Mouse (Mus musculus) embryonic facial prominence, embryonic 13.5 days (tissue): ENCODE measurements at regions not wholly inside any gene's neighbourhood (a gene's known extent, or its start where the extent isn't known, plus 50 kb on each side); places are given as distances from the start of the nearest gene placed in this dataset.

Experiments
- ATAC-seq: fragments of 200-750 bp; cut with Nextera tagmentation; 2 replicates; pipeline ENCODE4 v1.8.0; 2017; ENCODE audit warnings: low read depth; ENCODE audit not compliant: insufficient number of reproducible peaks, insufficient read depth, low FRiP score, low TSS enrichment
- H3K27ac ChIP-seq: fragments of 300-500 bp; sonication (generic); 2 replicates; pipeline ENCODE4 v1.5.1; 2015; ENCODE audit warnings: moderate library complexity, mild to moderate bottlenecking, inconsistent platforms
- H3K27me3 ChIP-seq: fragments of 300-500 bp; sonication (generic); 2 replicates; pipeline ENCODE4 v1.6.1; 2015; ENCODE audit warnings: mild to moderate bottlenecking, inconsistent platforms
- H3K36me3 ChIP-seq: fragments of 300-500 bp; sonication (generic); 2 replicates; pipeline ENCODE4 v1.6.1; 2015; ENCODE audit warnings: mild to moderate bottlenecking, inconsistent platforms
- H3K4me1 ChIP-seq: fragments of 300-500 bp; sonication (generic); 2 replicates; pipeline ENCODE4 v1.6.1; 2015; ENCODE audit warnings: inconsistent platforms
- H3K4me2 ChIP-seq: fragments of 300-500 bp; sonication (generic); 2 replicates; pipeline ENCODE4 v1.6.1; 2015; ENCODE audit warnings: moderate library complexity, mild to moderate bottlenecking, inconsistent platforms
- H3K4me3 ChIP-seq: fragments of 300-500 bp; sonication (generic); 2 replicates; pipeline ENCODE4 v1.5.1; 2015; ENCODE audit warnings: mild to moderate bottlenecking, inconsistent platforms
- H3K9ac ChIP-seq: fragments of 300-500 bp; sonication (generic); 2 replicates; pipeline ENCODE4 v1.6.1; 2015; ENCODE audit warnings: mild to moderate bottlenecking, inconsistent platforms
- H3K9me3 ChIP-seq: fragments of 300-500 bp; sonication (generic); 2 replicates; pipeline ENCODE4 v1.6.1; 2016; ENCODE audit warnings: inconsistent platforms
- WGBS: fragments of 180-500 bp; shearing (Covaris S2); methylation state at CpG from one replicate; pipeline ENCODE4 v1.1.7; 2015; ENCODE audit warnings: mixed read lengths; 5-methylcytosine and 5-hydroxymethylcytosine counted together

GRCm38 (mm10) chr14:60439106-60439505 lies 66.0 kb downstream of the Amer2 start:
- no peak for ATAC-seq
- Histone ChIP-seq H3K4me2 (no peak overlapping the region), H3K9ac (no peak overlapping the region), H3K27ac (no peak overlapping the region), H3K4me3 (no peak overlapping the region), H3K27me3 (no peaks in the 10 kb centered on the region), H3K9me3 (no peaks in the 10 kb centered on the region), H3K36me3 (no peaks in the 10 kb centered on the region), H3K4me1 (peaks cover 10% of the 10 kb centered on the region)
- WGBS, result 56% methylated on average over 6 of the region's 6 CpGs

GRCm38 (mm10) chr14:60443821-60444551 lies 70.9 kb downstream of the Amer2 start:
- Histone ChIP-seq H3K4me3 (no peak overlapping the region), H3K4me1 (peaks cover 15% of the 10 kb centered on the region), H3K4me2 (no peak overlapping the region), H3K9me3 (no peaks in the 10 kb centered on the region), H3K36me3 (no peaks in the 10 kb centered on the region), H3K27me3 (no peaks in the 10 kb centered on the region), H3K27ac (no peak overlapping the region; the same call in 1 of the 2 replicates), H3K9ac (no peak overlapping the region)
- ATAC-seq, result no peak
- 51% methylated on average over 7 of the region's 7 CpGs for WGBS

GRCm38 (mm10) chr14:60444552-60444937 lies 71.5 kb downstream of the Amer2 start:
- no peak overlapping the region for H3K27ac ChIP-seq
- no peaks in the 10 kb centered on the region for H3K9me3 ChIP-seq
- H3K9ac ChIP-seq, result no peak overlapping the region
- H3K4me3 ChIP-seq, result no peak overlapping the region
- H3K36me3 ChIP-seq, result no peaks in the 10 kb centered on the region
- 68% methylated on average over 3 of the region's 3 CpGs for WGBS
- no peaks in the 10 kb centered on the region for H3K27me3 ChIP-seq
- H3K4me2 ChIP-seq, result no peak overlapping the region
- ATAC-seq, result no peak
- peaks cover 15% of the 10 kb centered on the region for H3K4me1 ChIP-seq

GRCm38 (mm10) chr14:60446037-60446436 lies 73.0 kb downstream of the Amer2 start:
- Histone ChIP-seq H3K27me3 (no peaks in the 10 kb centered on the region), H3K4me3 (no peak overlapping the region), H3K27ac (no peak overlapping the region), H3K9me3 (no peaks in the 10 kb centered on the region), H3K9ac (no peak overlapping the region), H3K4me1 (peaks cover 15% of the 10 kb centered on the region), H3K4me2 (no peak overlapping the region), H3K36me3 (no peaks in the 10 kb centered on the region)
- no peak for ATAC-seq
- WGBS, result 83% methylated on average over 6 of the region's 6 CpGs

- Histone ChIP-seq H3K9me3 (no peaks in the 10 kb centered on the region), H3K4me2 (no peak overlapping the region), H3K27ac (no peak overlapping the region), H3K36me3 (no peaks in the 10 kb centered on the region), H3K27me3 (no peaks in the 10 kb centered on the region), H3K4me1 (no peaks in the 10 kb centered on the region), H3K4me3 (no peak overlapping the region), H3K9ac (no peak overlapping the region)
- 87% methylated on average over 9 of the region's 9 CpGs for WGBS
- ATAC-seq, result no peak
Observed at GRCm38 (mm10) chr14:60451216-60451615, 78.2 kb downstream of the Amer2 start.

- Histone ChIP-seq H3K4me3 (no peak overlapping the region), H3K9ac (no peak overlapping the region), H3K4me1 (no peaks in the 10 kb centered on the region), H3K27ac (no peak overlapping the region), H3K4me2 (no peak overlapping the region), H3K27me3 (no peaks in the 10 kb centered on the region), H3K36me3 (no peaks in the 10 kb centered on the region), H3K9me3 (no peaks in the 10 kb centered on the region)
- no peak for ATAC-seq
- WGBS, result 81% methylated on average over 7 of the region's 7 CpGs
Observed at GRCm38 (mm10) chr14:60451684-60452083, 78.6 kb downstream of the Amer2 start.

- Histone ChIP-seq H3K9ac (no peak overlapping the region), H3K27ac (no peak overlapping the region), H3K4me1 (no peaks in the 10 kb centered on the region), H3K4me2 (no peak overlapping the region), H3K27me3 (no peaks in the 10 kb centered on the region), H3K36me3 (no peaks in the 10 kb centered on the region), H3K4me3 (no peak overlapping the region), H3K9me3 (no peaks in the 10 kb centered on the region; the same call in 1 of the 2 replicates)
- ATAC-seq, result no peak
- WGBS, result 46% methylated on average over 9 of the region's 9 CpGs
Observed at GRCm38 (mm10) chr14:60456767-60457166, 83.7 kb downstream of the Amer2 start.

GRCm38 (mm10) chr14:60484996-60485888 lies 112.2 kb downstream of the Amer2 start:
- WGBS, result under 1% methylated on average over 38 of the region's 38 CpGs
- Histone ChIP-seq H3K4me3 (peak overlapping the region; percentile 45), H3K9ac (peak overlapping the region; percentile 49), H3K4me2 (peak overlapping the region; percentile 86), H3K9me3 (no peaks in the 10 kb centered on the region; the same call in 1 of the 2 replicates), H3K36me3 (no peaks in the 10 kb centered on the region), H3K27ac (no peak overlapping the region), H3K27me3 (peaks cover 31% of the 10 kb centered on the region), H3K4me1 (peaks cover 18% of the 10 kb centered on the region)
- ATAC-seq, result peak; percentile 75

- H3K4me2 ChIP-seq, result peak overlapping the region; percentile 86
- peak; percentile 72; the same call in 1 of the 2 replicates for ATAC-seq
- peak overlapping the region; percentile 45 for H3K4me3 ChIP-seq
- no peak overlapping the region for H3K27ac ChIP-seq
- H3K27me3 ChIP-seq, result peaks cover 31% of the 10 kb centered on the region
- WGBS, result under 1% methylated on average over 5 of the region's 5 CpGs
- peak overlapping the region; percentile 49 for H3K9ac ChIP-seq
- H3K36me3 ChIP-seq, result no peaks in the 10 kb centered on the region
- H3K4me1 ChIP-seq, result peaks cover 18% of the 10 kb centered on the region
- H3K9me3 ChIP-seq, result no peaks in the 10 kb centered on the region; the same call in 1 of the 2 replicates
Observed at GRCm38 (mm10) chr14:60485889-60486274, 112.8 kb downstream of the Amer2 start.

GRCm38 (mm10) chr14:60486278-60486935 lies 113.3 kb downstream of the Amer2 start:
- H3K27ac ChIP-seq, result no peak overlapping the region
- H3K27me3 ChIP-seq, result peaks cover 31% of the 10 kb centered on the region
- no peak overlapping the region for H3K9ac ChIP-seq
- no peaks in the 10 kb centered on the region; the same call in 1 of the 2 replicates for H3K9me3 ChIP-seq
- ATAC-seq, result 0 out of 2 replicates have a peak, but pooled peaks have one; percentile 54
- peak overlapping the region; percentile 86 for H3K4me2 ChIP-seq
- WGBS, result under 1% methylated on average over 9 of the region's 9 CpGs
- H3K4me3 ChIP-seq, result peak overlapping the region; percentile 45
- H3K4me1 ChIP-seq, result peaks cover 18% of the 10 kb centered on the region
- no peaks in the 10 kb centered on the region for H3K36me3 ChIP-seq

GRCm38 (mm10) chr14:60489111-60489510 lies 116.1 kb downstream of the Amer2 start:
- no peaks in the 10 kb centered on the region for H3K9me3 ChIP-seq
- no peak for ATAC-seq
- H3K27me3 ChIP-seq, result peaks cover 24% of the 10 kb centered on the region
- H3K4me2 ChIP-seq, result no peak overlapping the region
- 80% methylated on average over 4 of the region's 4 CpGs for WGBS
- no peak overlapping the region for H3K4me3 ChIP-seq
- no peak overlapping the region for H3K27ac ChIP-seq
- H3K36me3 ChIP-seq, result no peaks in the 10 kb centered on the region
- peaks cover 18% of the 10 kb centered on the region for H3K4me1 ChIP-seq
- H3K9ac ChIP-seq, result no peak overlapping the region
